Mouse (Mus musculus) frontal cortex, postnatal 25 days (tissue): ENCODE measurements around the gene Wdr83os.

Experiments
- DNase-seq, 2 experiments: peaks; one replicate each; pipeline ENCODE4 v3.0.0; 2022; ENCODE audit warnings: low spot score in 2 of 2

Gene Wdr83os

DNA sequence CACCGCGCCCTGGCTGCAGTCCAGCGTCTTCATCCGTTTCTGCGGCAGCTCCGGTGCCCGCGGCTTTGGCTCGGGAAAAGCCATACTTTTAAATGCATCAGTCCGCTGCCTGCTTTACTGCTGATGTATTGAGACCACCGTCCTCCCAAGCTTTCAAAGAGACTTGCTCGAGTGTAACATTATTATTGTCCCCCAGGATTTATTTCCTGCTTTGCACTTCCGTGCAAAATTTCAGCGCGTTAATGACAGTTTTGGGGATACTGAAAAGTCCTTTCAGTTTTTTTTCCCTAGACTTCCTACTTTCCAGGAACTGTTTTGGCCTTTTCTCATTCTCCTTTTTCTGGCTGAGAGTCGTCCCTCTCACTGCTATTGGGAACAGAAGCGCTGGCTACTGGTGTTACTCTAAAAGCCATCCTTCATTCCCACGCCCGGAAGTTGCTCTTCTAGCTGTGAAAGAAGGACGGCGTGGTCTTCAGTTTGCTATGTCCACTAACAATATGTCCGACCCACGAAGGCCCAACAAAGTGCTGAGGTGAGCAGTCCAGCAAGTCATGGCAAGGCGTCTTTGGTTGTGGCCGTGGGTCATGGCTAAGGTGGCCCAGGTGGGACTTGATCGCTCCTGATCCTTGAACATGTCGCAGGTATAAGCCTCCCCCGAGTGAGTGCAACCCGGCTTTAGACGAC is at the start of gene Wdr83os:
Wdr83os (plus strand) TSS at position 209 of the 684 bp plus-strand sequence.
- peak in 1 of 2 experiments; percentile 37 for DNase-seq

- DNase-seq, result no peak
Measured at GRCm38 (mm10) chr8:85032622-85033311, 47.8 kb upstream of the Wdr83os start.

- DNase-seq, result no peak
Measured at GRCm38 (mm10) chr8:85033867-85034266, 46.7 kb upstream of the Wdr83os start.

GRCm38 (mm10) chr8:85034764-85035163 is 45.8 kb upstream of the Wdr83os start:
- peak in 1 of 2 experiments; percentile 27 for DNase-seq

DNA sequence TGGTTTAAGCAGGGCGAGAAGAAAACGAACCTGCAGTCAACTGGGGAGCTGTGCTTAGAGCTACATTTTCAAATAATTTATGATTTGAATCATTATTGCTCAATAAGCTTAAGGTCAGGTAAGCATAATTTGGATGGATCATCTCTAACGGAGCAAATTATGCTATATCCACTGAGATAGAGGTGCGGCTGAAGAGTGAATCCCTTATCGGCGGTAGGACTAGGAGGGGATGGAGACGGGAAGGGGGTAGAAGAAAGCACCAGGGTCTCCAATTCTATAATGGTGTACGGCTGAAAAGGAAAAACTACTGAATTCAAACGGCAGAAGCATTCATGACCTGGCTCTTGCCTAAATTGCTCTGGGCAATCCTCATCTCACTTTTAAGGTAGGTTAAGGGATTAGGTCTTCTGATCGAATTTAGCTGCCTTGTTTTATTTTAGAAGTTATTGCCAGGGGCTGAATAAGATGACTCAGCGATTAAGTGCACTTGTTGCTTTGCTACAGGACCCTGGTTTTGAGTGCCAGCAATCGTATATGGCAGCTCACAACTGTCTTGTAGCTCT is 45.3 kb upstream of the Wdr83os start:
- no peak for DNase-seq

DNA sequence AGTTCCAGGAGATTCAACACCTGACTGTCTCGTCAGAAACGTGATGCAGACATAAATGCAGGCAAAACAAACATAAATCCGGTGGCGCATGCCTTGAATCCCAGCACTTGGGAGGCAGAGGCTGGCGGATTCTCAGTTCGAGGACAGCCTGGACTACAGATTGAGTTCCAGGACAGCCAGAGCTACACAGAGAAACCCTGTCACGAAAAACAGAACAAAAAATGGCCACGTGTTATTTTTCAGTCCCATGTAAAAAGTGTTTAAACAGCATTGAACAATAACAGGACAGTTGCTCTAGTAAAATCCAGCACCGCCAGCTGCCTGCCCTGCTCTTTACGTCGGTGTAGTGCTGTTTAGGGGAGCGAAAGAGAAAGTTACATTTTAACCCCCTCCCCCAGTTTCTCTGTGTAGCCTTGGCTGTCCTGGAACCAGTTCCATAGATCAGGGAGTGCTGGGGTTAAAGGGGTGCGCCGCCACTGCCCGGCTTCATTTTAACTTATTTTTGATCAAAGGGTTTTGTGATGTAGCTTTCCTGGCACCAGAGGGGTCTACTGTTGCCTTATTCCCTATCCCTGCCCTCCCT is 44.7 kb upstream of the Wdr83os start:
- no peak for DNase-seq

- DNase-seq, result no peak
Measured at GRCm38 (mm10) chr8:85036381-85036717, 44.2 kb upstream of the Wdr83os start.

DNA sequence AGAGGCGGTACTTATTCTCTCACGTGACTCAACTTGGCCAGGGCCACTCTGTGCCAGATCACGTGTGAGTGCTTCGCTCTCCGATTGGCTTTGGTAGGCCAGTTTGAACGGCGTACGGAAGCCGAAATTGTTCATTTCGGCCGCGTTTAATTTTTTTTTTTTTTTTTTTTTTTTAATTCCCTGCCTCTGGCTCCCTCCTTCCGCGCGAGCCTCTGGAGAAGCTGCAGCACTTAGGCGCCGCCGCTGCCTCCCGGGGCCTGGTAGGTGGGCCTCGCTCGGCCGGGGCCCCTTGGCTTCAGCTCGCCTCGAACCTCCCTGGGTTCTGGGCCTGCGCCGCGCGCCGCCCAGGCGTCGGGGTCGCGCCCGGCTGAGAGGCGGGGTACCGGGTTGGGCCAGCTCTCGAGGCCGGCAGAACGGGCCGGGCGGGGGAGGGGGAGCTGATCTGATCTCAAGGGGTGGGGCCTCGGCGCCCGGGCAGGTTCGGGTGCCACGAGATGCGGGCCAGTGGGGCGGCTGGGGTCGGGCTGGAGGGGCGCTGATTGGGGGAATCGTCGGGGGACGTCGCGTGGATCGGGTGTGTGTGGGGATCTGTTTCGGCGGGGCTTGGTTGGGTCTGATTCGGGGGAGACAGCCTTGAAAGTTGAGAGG is 43.7 kb upstream of the Wdr83os start, which contains the start of gene Tnpo2:
Tnpo2 (plus strand) TSS at position 198 of the 648 bp plus-strand sequence.
- DNase-seq, result peak; percentile 76 to 86

DNA sequence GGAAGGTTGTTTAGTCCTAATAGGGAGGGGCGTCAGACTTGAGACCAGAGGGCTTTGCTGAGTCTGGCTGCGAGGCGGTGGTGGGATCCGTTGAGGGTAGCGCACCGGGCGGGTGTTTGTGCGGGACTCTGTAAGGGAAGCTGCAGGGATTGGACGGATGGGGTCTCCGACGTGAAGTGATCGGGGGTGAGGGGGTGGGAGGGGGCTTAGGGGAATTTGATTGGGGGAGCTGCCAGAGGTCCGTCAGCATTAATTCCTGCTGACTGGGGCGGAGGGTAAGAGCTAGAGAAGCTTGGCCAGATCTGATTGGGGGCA is 43.2 kb upstream of the Wdr83os start:
- DNase-seq, result no peak

DNA sequence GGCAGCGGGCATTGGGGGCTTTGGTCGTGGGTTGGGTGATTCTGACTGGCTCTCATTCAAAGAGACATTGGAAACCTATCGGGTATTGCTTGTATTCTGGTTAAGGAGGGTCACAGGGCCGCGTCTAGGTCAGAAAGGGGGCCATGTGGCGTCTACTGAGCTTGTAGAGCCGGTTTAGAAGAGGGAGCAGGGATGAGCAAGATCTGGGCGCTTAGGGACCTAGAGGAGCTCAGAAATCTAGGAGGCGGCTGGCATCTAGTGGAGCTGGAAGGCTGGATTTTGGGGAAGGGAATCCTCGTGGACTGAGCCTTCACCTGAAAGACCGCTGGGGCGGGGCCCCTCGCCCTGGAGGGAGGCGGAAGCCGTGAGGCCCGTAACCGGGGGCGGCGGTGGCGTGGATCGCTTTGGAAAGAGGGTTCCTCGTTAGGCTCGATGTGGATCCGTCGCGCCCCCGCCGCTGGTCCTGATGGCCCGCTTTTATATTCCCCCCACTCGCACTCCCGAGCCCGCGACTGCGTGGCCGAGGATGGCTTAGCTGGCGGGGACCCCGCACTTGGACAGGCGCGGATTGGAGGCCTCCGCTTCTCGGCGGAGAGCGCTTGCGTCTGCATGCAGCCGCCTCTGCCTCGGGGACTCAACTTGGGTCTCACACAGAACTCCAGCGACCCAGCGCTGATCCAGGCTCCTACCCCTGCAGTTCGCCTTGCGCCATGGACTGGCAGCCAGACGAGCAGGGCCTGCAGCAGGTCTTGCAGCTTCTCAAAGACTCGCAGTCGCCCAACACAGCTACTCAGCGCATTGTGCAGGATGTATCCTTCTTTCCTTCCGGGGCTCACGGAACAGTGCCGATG is 42.6 kb upstream of the Wdr83os start:
- peak; percentile 31 to 45 for DNase-seq

GRCm38 (mm10) chr8:85043619-85044018 is 36.9 kb upstream of the Wdr83os start:
- DNase-seq, result no peak

- no peak for DNase-seq
Measured at GRCm38 (mm10) chr8:85057367-85057766, 23.2 kb upstream of the Wdr83os start.

DNA sequence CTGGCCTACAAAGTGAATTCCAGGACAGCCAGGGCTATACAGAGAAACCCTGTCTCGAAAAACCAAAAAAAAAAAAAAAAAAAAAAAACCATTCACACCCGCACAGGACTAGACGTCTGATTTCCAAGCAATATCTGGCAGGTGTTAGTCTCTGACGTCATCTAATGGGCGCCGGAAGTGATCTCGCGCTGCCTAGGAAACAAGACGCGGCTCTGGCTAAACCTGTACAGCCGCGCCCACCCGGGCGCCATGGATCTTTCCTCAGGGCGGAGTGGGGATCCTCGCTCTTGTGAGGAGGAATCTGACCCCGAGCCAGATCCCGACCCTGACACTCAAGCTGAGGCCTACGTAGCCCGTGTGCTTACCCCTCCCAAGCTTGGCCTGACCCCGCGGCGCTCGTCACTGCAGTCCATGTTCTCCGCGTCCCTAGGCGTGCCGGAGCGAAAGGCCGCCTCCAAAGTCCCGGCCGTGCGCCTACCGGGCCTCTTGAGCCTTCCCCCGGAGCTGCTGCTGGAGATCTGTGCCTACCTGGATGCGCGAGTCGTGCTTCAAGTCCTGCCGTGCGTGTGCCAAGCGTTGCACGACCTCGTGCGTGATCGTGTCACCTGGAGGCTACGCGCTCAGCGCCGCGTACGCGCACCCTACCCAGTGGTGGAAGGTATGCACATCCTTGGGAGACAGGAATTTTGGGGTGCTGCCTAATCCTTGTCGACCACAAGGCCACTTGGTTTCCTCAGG is 20.5 kb upstream of the Wdr83os start, which contains the start of gene Fbxw9:
Fbxw9 (plus strand) TSS at position 177 of the 738 bp plus-strand sequence.
- peak; percentile 78 to 87 for DNase-seq

GRCm38 (mm10) chr8:85062603-85063002 is 17.9 kb upstream of the Wdr83os start:
- no peak for DNase-seq

DNA sequence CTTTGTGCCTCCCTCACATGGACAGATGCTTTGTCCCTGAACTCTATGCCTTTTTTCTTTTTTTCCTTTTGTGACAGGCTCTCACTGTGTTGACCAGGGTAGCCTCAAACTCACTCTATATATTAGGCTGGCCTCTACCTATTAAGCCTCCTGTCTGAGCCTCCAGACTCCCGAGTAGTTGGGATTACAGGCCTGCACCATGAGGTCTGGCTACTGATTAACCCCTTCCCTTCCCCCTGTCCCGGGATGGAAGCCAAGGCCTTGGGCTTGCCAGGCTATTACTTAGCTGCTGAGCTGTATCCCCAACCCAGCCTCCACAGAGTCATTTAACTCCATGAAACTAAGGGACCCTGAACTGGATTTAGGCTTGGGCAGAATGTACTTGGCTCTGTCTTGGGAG is 15.3 kb upstream of the Wdr83os start:
- no peak for DNase-seq

DNA sequence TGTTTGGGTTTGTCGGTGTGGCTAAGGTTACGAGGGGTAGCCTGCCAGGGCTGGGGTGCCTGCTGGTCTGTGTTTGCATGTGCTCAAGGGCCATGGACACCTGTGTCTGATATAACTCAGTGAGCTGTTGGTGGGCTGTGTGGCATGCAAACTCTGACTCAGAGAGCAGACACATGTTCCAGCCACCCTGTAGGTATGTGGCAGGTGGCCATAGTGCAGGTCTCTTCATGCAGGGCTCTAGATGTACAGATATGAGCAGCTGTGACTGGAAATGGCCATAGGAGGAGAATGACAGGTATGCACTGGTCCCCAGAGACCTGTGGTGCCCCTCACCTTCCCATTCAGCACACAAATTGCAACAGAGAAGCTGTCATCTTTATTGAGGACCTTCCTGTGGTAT is 13.4 kb upstream of the Wdr83os start:
- no peak for DNase-seq

DNA sequence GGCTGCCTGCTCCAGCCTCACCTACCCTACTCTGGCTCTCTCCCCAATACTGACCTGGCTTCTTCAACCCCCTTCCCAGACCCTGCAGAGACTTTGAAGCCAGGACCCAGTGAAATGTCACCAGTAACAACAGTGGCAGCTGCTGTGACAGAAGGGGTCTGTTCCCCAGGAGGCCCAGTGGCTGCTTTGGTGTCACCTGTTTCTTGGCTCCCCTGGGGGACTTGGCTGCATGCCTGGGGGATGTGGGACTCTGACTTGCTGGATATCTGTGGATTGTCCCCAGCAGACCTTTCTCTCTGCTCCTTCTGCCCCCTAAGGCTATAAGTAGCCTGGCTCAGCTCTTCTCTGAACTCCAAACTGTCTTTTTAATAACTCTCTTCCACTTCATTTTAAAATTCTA is 12.6 kb upstream of the Wdr83os start, which contains the start of gene Gm5741:
Gm5741 (minus strand) TSS at position 1 of the 400 bp plus-strand sequence.
- no peak for DNase-seq

DNA sequence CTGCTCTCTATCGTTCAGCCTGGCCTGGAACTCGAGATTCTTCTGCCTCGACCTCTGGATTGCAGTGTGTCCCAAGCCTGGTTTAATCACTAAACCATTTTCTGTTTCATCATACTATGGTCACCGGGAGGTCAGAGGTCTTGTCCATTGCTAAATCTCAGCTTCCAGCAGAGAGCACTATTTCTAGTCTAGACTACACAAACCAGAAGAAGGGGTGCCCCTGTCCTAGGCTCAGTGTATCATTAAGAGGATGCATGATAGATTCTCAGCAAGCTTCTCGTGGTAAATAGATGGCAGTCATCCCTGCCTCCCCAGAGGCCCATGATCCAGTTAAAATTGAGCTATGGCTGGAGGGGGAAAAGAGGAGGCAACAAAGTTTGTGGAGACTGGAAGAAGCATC is 9.5 kb upstream of the Wdr83os start:
- DNase-seq, result no peak

DNA sequence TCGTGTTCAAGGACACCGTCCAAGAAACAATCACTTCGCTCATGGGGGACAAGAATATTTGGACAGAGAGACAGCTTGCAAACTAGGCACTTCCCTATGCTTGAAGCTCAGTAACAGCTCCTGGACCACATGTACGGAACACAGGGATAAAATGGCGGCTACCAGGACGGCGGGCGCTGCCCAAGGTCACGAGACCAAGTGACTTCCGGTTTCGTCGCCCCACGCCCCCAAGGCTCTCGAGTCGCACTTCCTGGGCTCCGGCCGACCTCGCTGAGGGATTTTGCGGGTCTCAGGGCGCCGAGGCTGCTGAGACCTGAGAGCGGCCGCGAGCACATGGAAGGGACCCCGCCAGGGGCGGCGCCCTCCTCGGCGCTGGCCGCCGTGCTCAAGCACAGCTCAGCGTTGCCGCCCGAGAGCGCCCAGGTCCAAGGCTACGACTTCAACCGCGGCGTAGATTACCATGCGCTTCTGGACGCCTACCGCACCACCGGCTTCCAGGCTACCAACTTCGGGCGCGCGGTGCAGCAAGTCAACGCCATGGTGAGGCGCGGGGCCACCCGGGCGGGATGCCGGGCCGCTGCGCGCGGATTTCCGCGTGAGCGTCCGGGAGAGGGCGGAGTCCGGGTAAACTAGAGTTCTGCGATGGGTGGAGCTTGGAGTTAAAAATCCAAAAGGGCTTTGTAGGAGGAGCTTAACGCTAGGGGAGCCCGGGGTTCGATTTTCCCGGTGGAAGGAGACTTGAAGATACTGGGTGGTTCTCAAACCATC is 8.8 kb upstream of the Wdr83os start, which contains the start of gene Dhps:
Dhps (plus strand) TSS at position 244 of the 768 bp plus-strand sequence.
- peak; percentile 82 to 83 for DNase-seq
